Mouse (Mus musculus) liver, embryonic 13.5 days (tissue): ENCODE measurements at regions not wholly inside any gene's neighbourhood (a gene's known extent, or its start where the extent isn't known, plus 50 kb on each side); places are given as distances from the start of the nearest gene placed in this dataset.

ENCODE experiments used
- ATAC-seq: fragments of 200-750 bp; cut with Nextera tagmentation; 2 replicates; pipeline ENCODE4 v1.8.0; 2017; ENCODE audit warnings: low read depth, mild to moderate bottlenecking, moderate number of reproducible peaks, moderate library complexity
- DNase-seq: peaks from one replicate; pipeline ENCODE4 v3.0.0; 2022
- H3K27ac ChIP-seq: fragments of 300-500 bp; sonication (generic); 2 replicates; pipeline ENCODE4 v1.5.1; 2015; ENCODE audit warnings: moderate library complexity, mild to moderate bottlenecking, inconsistent platforms
- H3K27me3 ChIP-seq: fragments of 300-500 bp; sonication (generic); 2 replicates; pipeline ENCODE4 v1.6.1; 2015; ENCODE audit warnings: mild to moderate bottlenecking, inconsistent platforms
- H3K36me3 ChIP-seq: fragments of 300-500 bp; sonication (generic); 2 replicates; pipeline ENCODE4 v1.6.1; 2015; ENCODE audit warnings: mild to moderate bottlenecking, inconsistent platforms
- H3K4me1 ChIP-seq: fragments of 300-500 bp; sonication (generic); replicated peaks from 2 replicates; pipeline ENCODE4 v1.6.1; 2015; ENCODE audit warnings: inconsistent platforms
- H3K4me2 ChIP-seq: fragments of 300-500 bp; sonication (generic); 2 replicates; pipeline ENCODE4 v1.6.1; 2015; ENCODE audit warnings: inconsistent platforms, mild to moderate bottlenecking, moderate library complexity
- H3K4me3 ChIP-seq: fragments of 300-500 bp; sonication (generic); replicated peaks from 2 replicates; pipeline ENCODE4 v1.5.1; 2015; ENCODE audit warnings: mild to moderate bottlenecking, inconsistent platforms
- H3K9ac ChIP-seq: fragments of 300-500 bp; sonication (generic); 2 replicates; pipeline ENCODE4 v1.6.1; 2015; ENCODE audit warnings: mild to moderate bottlenecking, inconsistent platforms
- H3K9me3 ChIP-seq: fragments of 300-500 bp; sonication (generic); replicated peaks from 2 replicates; pipeline ENCODE4 v1.6.1; 2016; ENCODE audit warnings: inconsistent platforms
- WGBS: fragments of 180-500 bp; shearing (Covaris S2); methylation state at CpG from one replicate; pipeline ENCODE4 v1.1.7; 2015; ENCODE audit not compliant: insufficient replicate concordance; 5-methylcytosine and 5-hydroxymethylcytosine counted together

- H3K36me3 ChIP-seq = no peaks in the 10 kb centered on the region
- H3K4me2 ChIP-seq = no peak overlapping the region
- WGBS = 52% methylated on average over 1 of the region's 1 CpGs
- ATAC-seq (no peak), DNase-seq (no peak)
- H3K9ac ChIP-seq = no peak overlapping the region
- H3K4me1 ChIP-seq = no peaks in the 10 kb centered on the region
- H3K27me3 ChIP-seq = no peaks in the 10 kb centered on the region
- H3K27ac ChIP-seq = no peak overlapping the region
- no peaks in the 10 kb centered on the region for H3K9me3 ChIP-seq
- H3K4me3 ChIP-seq = no peak overlapping the region
Observed at GRCm38 (mm10) chr1:92338589-92338988, 135.1 kb downstream of the Ndufa10 start.

DNA sequence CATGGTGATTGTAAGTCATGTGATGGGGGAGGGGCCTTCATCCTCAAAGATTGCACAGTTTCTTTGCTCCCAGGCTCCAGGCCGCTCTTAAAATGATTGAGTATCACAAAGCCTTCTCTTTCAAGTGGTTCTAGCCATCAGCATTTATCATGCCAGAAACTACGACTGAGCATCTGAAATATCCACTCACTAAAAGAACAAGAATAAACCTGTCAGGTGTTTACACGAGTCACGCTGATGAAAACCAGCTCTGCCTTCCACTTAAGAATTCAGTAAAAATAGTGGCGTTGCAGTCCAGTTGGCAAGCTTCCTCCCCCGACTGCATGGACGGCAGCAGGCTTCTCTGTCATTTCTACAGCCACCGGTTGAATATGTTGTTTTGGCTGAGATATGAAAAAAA lies 136.2 kb downstream of the Ndufa10 start:
- 67% methylated on average over 8 of the region's 8 CpGs for WGBS
- no peak for ATAC-seq
- Histone ChIP-seq H3K4me3 (no peak overlapping the region), H3K4me1 (no peaks in the 10 kb centered on the region), H3K27me3 (no peaks in the 10 kb centered on the region), H3K36me3 (no peaks in the 10 kb centered on the region), H3K4me2 (no peak overlapping the region), H3K27ac (no peak overlapping the region), H3K9me3 (no peaks in the 10 kb centered on the region), H3K9ac (no peak overlapping the region)
- no peak for DNase-seq

DNA sequence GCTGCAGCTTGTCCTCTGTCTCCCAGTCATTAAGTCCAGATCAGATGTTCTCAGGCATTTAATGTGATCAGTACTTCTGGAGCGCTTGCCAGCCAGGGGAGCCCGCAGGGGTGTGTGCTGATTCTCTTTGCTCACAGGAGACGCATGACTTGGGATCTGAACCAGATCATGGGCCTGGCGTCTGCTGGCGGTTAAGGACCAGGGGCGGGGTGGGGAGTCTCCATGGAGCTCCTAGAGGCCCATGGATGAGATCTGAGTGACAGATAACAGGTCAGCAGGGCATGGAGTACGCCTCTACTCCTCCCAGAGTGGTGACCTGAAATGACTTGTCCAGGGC lies 136.7 kb upstream of the Hdac4 start:
- no peak overlapping the region for H3K27ac ChIP-seq
- no peak overlapping the region for H3K9ac ChIP-seq
- 56% methylated on average over 7 of the region's 7 CpGs for WGBS
- no peak overlapping the region for H3K4me3 ChIP-seq
- no peak for DNase-seq
- no peak for ATAC-seq
- no peaks in the 10 kb centered on the region for H3K36me3 ChIP-seq
- no peaks in the 10 kb centered on the region for H3K4me1 ChIP-seq
- no peaks in the 10 kb centered on the region for H3K27me3 ChIP-seq
- H3K4me2 ChIP-seq = no peak overlapping the region
- H3K9me3 ChIP-seq = no peaks in the 10 kb centered on the region

GRCm38 (mm10) chr1:92331559-92332247 lies 136.2 kb upstream of the Hdac4 start:
- Histone ChIP-seq H3K9ac (no peak overlapping the region), H3K36me3 (no peaks in the 10 kb centered on the region), H3K9me3 (no peaks in the 10 kb centered on the region), H3K4me3 (no peak overlapping the region), H3K27me3 (no peaks in the 10 kb centered on the region), H3K4me2 (no peak overlapping the region), H3K4me1 (no peaks in the 10 kb centered on the region), H3K27ac (no peak overlapping the region)
- ATAC-seq (no peak), DNase-seq (no peak)
- WGBS = 43% methylated on average over 5 of the region's 5 CpGs

- no peak overlapping the region for H3K4me2 ChIP-seq
- no peak overlapping the region for H3K27ac ChIP-seq
- H3K9ac ChIP-seq = no peak overlapping the region
- H3K9me3 ChIP-seq = no peaks in the 10 kb centered on the region
- ATAC-seq (no peak), DNase-seq (no peak)
- H3K4me3 ChIP-seq = no peak overlapping the region
- 68% methylated on average over 5 of the region's 5 CpGs for WGBS
- no peaks in the 10 kb centered on the region for H3K27me3 ChIP-seq
- no peaks in the 10 kb centered on the region for H3K36me3 ChIP-seq
- no peaks in the 10 kb centered on the region for H3K4me1 ChIP-seq
Observed at GRCm38 (mm10) chr1:92330181-92330580, 134.7 kb upstream of the Hdac4 start.

GRCm38 (mm10) chr1:92329491-92329890 lies 134.0 kb upstream of the Hdac4 start:
- no peak for DNase-seq
- no peak overlapping the region for H3K4me3 ChIP-seq
- H3K27ac ChIP-seq = no peak overlapping the region
- no peaks in the 10 kb centered on the region for H3K4me1 ChIP-seq
- no peaks in the 10 kb centered on the region for H3K36me3 ChIP-seq
- no peak overlapping the region for H3K9ac ChIP-seq
- H3K4me2 ChIP-seq = no peak overlapping the region
- H3K27me3 ChIP-seq = no peaks in the 10 kb centered on the region
- H3K9me3 ChIP-seq = no peaks in the 10 kb centered on the region
- WGBS = 69% methylated on average over 7 of the region's 7 CpGs
- ATAC-seq = no peak

GRCm38 (mm10) chr1:92327141-92327540 lies 131.6 kb upstream of the Hdac4 start:
- no peak overlapping the region for H3K4me3 ChIP-seq
- no peaks in the 10 kb centered on the region for H3K9me3 ChIP-seq
- H3K4me2 ChIP-seq = no peak overlapping the region
- DNase-seq (no peak), ATAC-seq (no peak)
- H3K4me1 ChIP-seq = no peaks in the 10 kb centered on the region
- H3K36me3 ChIP-seq = no peaks in the 10 kb centered on the region
- no peaks in the 10 kb centered on the region for H3K27me3 ChIP-seq
- no peak overlapping the region for H3K9ac ChIP-seq
- 66% methylated on average over 6 of the region's 6 CpGs for WGBS
- H3K27ac ChIP-seq = no peak overlapping the region

DNA sequence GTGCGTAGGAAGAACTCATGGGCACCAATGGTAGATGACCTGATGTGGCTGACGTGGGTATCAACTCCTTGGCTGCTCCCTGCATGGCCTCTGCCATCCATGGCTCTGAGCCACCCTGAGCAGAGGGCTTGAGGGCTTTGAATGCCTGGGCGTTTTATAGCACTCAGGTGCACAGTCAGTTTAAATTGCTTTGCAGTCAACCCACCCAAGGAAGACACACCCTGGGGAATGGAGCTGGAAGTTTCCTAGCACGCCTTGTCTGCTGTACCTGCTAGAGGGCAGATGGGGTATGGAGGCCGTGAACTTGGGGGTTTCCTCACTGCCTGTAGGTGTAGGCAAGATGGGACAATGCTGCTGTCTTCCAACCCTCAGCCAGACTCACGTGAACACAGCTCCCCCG lies 129.8 kb upstream of the Hdac4 start:
- Histone ChIP-seq H3K9me3 (no peaks in the 10 kb centered on the region), H3K4me3 (no peak overlapping the region), H3K4me2 (no peak overlapping the region), H3K4me1 (no peaks in the 10 kb centered on the region), H3K27ac (no peak overlapping the region), H3K9ac (no peak overlapping the region), H3K27me3 (no peaks in the 10 kb centered on the region), H3K36me3 (no peaks in the 10 kb centered on the region)
- WGBS = 64% methylated on average over 7 of the region's 7 CpGs
- ATAC-seq = no peak
- no peak for DNase-seq

GRCm38 (mm10) chr1:92324091-92324950 lies 128.8 kb upstream of the Hdac4 start:
- no peak overlapping the region for H3K4me2 ChIP-seq
- H3K36me3 ChIP-seq = no peaks in the 10 kb centered on the region
- ATAC-seq (no peak), DNase-seq (no peak)
- H3K4me3 ChIP-seq = no peak overlapping the region
- no peak overlapping the region for H3K27ac ChIP-seq
- no peaks in the 10 kb centered on the region for H3K4me1 ChIP-seq
- WGBS = 54% methylated on average over 14 of the region's 14 CpGs
- H3K9me3 ChIP-seq = no peaks in the 10 kb centered on the region
- no peaks in the 10 kb centered on the region for H3K27me3 ChIP-seq
- H3K9ac ChIP-seq = no peak overlapping the region

DNA sequence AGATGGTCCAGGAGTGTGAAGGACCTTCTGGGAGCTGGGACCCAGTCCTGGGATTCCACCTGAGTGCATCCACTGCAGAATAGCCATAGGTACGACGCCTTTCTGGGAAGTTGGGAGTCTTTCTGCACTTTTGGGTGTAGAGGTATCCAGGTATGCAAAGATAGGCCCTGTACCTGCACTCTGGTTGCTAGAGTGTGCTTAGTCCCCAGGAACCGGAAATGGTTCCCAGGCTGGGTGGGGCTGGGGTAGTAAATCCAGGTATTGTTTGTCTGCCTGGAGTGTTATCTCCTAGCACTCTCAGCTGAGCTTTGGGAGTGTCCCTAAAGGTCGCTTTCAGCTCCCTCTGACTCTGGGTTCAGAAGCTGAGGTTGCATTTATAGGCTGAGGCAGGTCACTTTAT lies 121.6 kb upstream of the Hdac4 start:
- H3K27me3 ChIP-seq = no peaks in the 10 kb centered on the region
- H3K27ac ChIP-seq = no peak overlapping the region
- DNase-seq (no peak), ATAC-seq (no peak)
- no peaks in the 10 kb centered on the region; the same call in 1 of the 2 replicates for H3K4me1 ChIP-seq
- H3K9me3 ChIP-seq = no peaks in the 10 kb centered on the region
- no peak overlapping the region for H3K4me2 ChIP-seq
- 45% methylated on average over 4 of the region's 4 CpGs for WGBS
- H3K36me3 ChIP-seq = no peaks in the 10 kb centered on the region
- no peak overlapping the region for H3K4me3 ChIP-seq
- H3K9ac ChIP-seq = no peak overlapping the region

DNA sequence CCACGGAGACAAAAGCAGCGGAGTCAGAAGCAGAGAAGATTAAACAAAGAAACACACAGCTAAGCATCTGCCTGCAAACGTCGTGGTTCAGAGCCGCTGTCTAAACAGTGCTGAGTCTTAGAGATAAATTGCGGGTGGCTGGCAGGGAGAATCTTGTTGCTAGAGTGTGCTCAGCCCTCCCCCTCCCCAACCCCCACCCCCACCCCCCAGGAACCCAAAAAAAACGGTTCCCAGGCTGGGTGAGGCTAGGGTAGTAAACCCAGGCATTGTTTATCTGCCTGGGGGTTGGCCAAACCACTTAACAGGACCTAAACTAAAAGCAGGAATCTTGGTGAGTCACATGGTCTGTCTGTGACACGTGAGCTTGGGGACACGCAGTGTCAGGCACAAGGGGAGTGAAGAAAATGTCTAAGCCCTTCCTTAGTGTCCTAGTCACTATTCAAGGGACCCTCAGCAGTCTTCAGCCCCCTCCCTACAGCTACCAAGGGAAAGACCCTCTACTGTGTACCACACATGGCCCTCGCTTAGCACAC lies 120.8 kb upstream of the Hdac4 start:
- H3K36me3 ChIP-seq = no peaks in the 10 kb centered on the region
- 12% methylated on average over 10 of the region's 10 CpGs for WGBS
- H3K27me3 ChIP-seq = no peaks in the 10 kb centered on the region
- H3K4me2 ChIP-seq = no peak overlapping the region
- no peaks in the 10 kb centered on the region for H3K9me3 ChIP-seq
- no peak overlapping the region for H3K27ac ChIP-seq
- no peak overlapping the region for H3K4me3 ChIP-seq
- DNase-seq (no peak), ATAC-seq (peak; percentile 71)
- no peak overlapping the region for H3K9ac ChIP-seq
- H3K4me1 ChIP-seq = no peaks in the 10 kb centered on the region; the same call in 1 of the 2 replicates
